Mouse (Mus musculus) stomach, embryonic 15.5 days (tissue): ENCODE data around the gene Gprasp1. TPM values are rescaled to one million over a fixed set of nuclear protein-coding genes. Genes with fewer than 3 reads are reported as not detected.
A peak's percentile ranks its signal among the peaks of the same experiment; 100 is the strongest.
"Not testable (repeated sequence)": the region's sequence is repeated elsewhere in the genome, so short reads cannot be mapped to it uniquely, and the experiment has no call there.

Source experiments
- ATAC-seq: fragments of 200-750 bp; cut with Nextera tagmentation; 2 replicates; pipeline ENCODE4 v1.8.0; 2017; ENCODE audit warnings: low read depth, moderate number of reproducible peaks, moderate TSS enrichment; ENCODE audit not compliant: insufficient read depth, low FRiP score
- H3K27ac ChIP-seq: fragments of 300-500 bp; sonication (generic); 2 replicates; pipeline ENCODE4 v1.5.1; 2015; ENCODE audit warnings: mild to moderate bottlenecking, inconsistent platforms
- H3K27me3 ChIP-seq: fragments of 300-500 bp; sonication (generic); replicated peaks from 2 replicates; pipeline ENCODE4 v1.6.1; 2015; ENCODE audit warnings: inconsistent platforms
- H3K36me3 ChIP-seq: fragments of 300-500 bp; sonication (generic); 2 replicates; pipeline ENCODE4 v1.6.1; 2015; ENCODE audit warnings: inconsistent platforms
- H3K4me1 ChIP-seq: fragments of 300-500 bp; sonication (generic); 2 replicates; pipeline ENCODE4 v1.6.1; 2015; ENCODE audit warnings: inconsistent platforms
- H3K4me2 ChIP-seq: fragments of 300-500 bp; sonication (generic); 2 replicates; pipeline ENCODE4 v1.6.1; 2015; ENCODE audit warnings: mild to moderate bottlenecking, inconsistent platforms
- H3K4me3 ChIP-seq: fragments of 300-500 bp; sonication (generic); replicated peaks from 2 replicates; pipeline ENCODE4 v1.5.1; 2015; ENCODE audit warnings: inconsistent platforms
- H3K9ac ChIP-seq: fragments of 300-500 bp; sonication (generic); 2 replicates; pipeline ENCODE4 v1.6.1; 2015; ENCODE audit warnings: inconsistent platforms
- H3K9me3 ChIP-seq: fragments of 300-500 bp; sonication (generic); 2 replicates; pipeline ENCODE4 v1.6.1; 2016; ENCODE audit warnings: inconsistent platforms
- WGBS: fragments of 180-500 bp; shearing (Covaris S2); methylation state at CpG from one replicate; pipeline ENCODE4 v1.1.7; 2015; 5-methylcytosine and 5-hydroxymethylcytosine counted together
- polyA plus RNA-seq: library from polyadenylated mRNA; unstranded; fragments of >200 nt; fragmentation: Nextera tagmentation; extraction: Ambion mirVana; gene quantifications from 2 replicates; pipeline ENCODE4 v1.2.1, GENCODE M21; 2015

Gprasp1 gene
- 32.8 and 36.1 TPM in 2 replicates for polyA plus RNA-seq

GRCm38 (mm10) chrX:135742304-135743055 lies at the start of gene Gprasp1, which contains the start of gene Armcx5:
Gprasp1 (plus strand) TSS chrX:135742733.
Armcx5 (plus strand) TSS chrX:135742733.
- ATAC-seq: peak; percentile 95
- 16% methylated on average over 48 of the region's 48 CpGs for WGBS
- Histone ChIP-seq H3K4me1 (no peaks in the 10 kb centered on the region), H3K9me3 (no peaks in the 10 kb centered on the region), H3K27ac (peak within 1 kb of the TSS; percentile 69; the same call in 1 of the 2 replicates), H3K27me3 (no peaks in the 10 kb centered on the region), H3K4me2 (peak within 1 kb of the TSS; percentile 50), H3K4me3 (peak within 1 kb of the TSS; percentile 60), H3K36me3 (no peaks in the 10 kb centered on the region), H3K9ac (peak within 1 kb of the TSS; percentile 22; the same call in 1 of the 2 replicates)

- H3K9me3 ChIP-seq: no peaks in the 10 kb centered on the region
- no peak for ATAC-seq
- 65% methylated on average over 1 of the region's 1 CpGs for WGBS
These were observed 48.9 kb upstream of the Gprasp1 start, which contains the start of gene Tcp11x2 for GRCm38 (mm10) chrX:135693633-135694032. Tcp11x2 (minus strand) TSS chrX:135693790.

GRCm38 (mm10) chrX:135703111-135703510 lies 39.4 kb upstream of the Gprasp1 start:
- H3K4me2 ChIP-seq: no peak overlapping the region
- no peaks in the 10 kb centered on the region for H3K27me3 ChIP-seq
- no peak for ATAC-seq
- no peak overlapping the region for H3K27ac ChIP-seq
- WGBS: 82% methylated on average over 1 of the region's 1 CpGs
- H3K4me3 ChIP-seq: no peak overlapping the region
- H3K4me1 ChIP-seq: no peaks in the 10 kb centered on the region
- H3K36me3 ChIP-seq: no peaks in the 10 kb centered on the region
- H3K9me3 ChIP-seq: no peaks in the 10 kb centered on the region
- no peak overlapping the region for H3K9ac ChIP-seq

More at GRCm38 (mm10) chrX:135693633-135694032, 48.9 kb upstream of the Gprasp1 start, which contains the start of gene Tcp11x2:
- Histone ChIP-seq H3K27ac (no peak within 1 kb of the TSS), H3K27me3 (no peaks in the 10 kb centered on the region), H3K9ac (no peak within 1 kb of the TSS), H3K4me2 (no peak within 1 kb of the TSS), H3K4me1 (no peaks in the 10 kb centered on the region), H3K4me3 (no peak within 1 kb of the TSS), H3K36me3 (no peaks in the 10 kb centered on the region)

- no peaks in the 10 kb centered on the region for H3K4me1 ChIP-seq
- no peaks in the 10 kb centered on the region for H3K27me3 ChIP-seq
- no peak for ATAC-seq
- H3K4me3 ChIP-seq: no peak overlapping the region
- no peak overlapping the region for H3K4me2 ChIP-seq
- no peaks in the 10 kb centered on the region for H3K36me3 ChIP-seq
- 34% methylated on average over 2 of the region's 2 CpGs for WGBS
- no peak overlapping the region for H3K27ac ChIP-seq
- H3K9me3 ChIP-seq: no peaks in the 10 kb centered on the region
- no peak overlapping the region for H3K9ac ChIP-seq
These were observed 38.2 kb upstream of the Gprasp1 start for GRCm38 (mm10) chrX:135704349-135704748.

GRCm38 (mm10) chrX:135712845-135713244 lies 29.7 kb upstream of the Gprasp1 start:
- H3K4me1 ChIP-seq: no peaks in the 10 kb centered on the region
- no peaks in the 10 kb centered on the region for H3K9me3 ChIP-seq
- H3K9ac ChIP-seq: no peak overlapping the region
- no peak overlapping the region for H3K4me2 ChIP-seq
- no peak overlapping the region for H3K4me3 ChIP-seq
- no peaks in the 10 kb centered on the region for H3K36me3 ChIP-seq
- no peak for ATAC-seq
- WGBS: 72% methylated on average over 2 of the region's 2 CpGs
- H3K27me3 ChIP-seq: no peaks in the 10 kb centered on the region
- no peak overlapping the region for H3K27ac ChIP-seq

- ATAC-seq: no peak
- Histone ChIP-seq H3K27ac (no peak within 1 kb of the TSS), H3K9me3 (no peaks in the 10 kb centered on the region), H3K4me3 (no peak within 1 kb of the TSS), H3K4me2 (no peak within 1 kb of the TSS), H3K9ac (no peak within 1 kb of the TSS), H3K36me3 (no peaks in the 10 kb centered on the region), H3K4me1 (no peaks in the 10 kb centered on the region), H3K27me3 (no peaks in the 10 kb centered on the region)
- WGBS: 81% methylated on average over 10 of the region's 10 CpGs
These were observed 17.4 kb upstream of the Gprasp1 start, which contains the start of gene Tmsb15a for GRCm38 (mm10) chrX:135725161-135725560. Tmsb15a (minus strand) TSS chrX:135725261.

GRCm38 (mm10) chrX:135738730-135739520 lies 3.6 kb upstream of the Gprasp1 start:
- Histone ChIP-seq H3K4me3 (no peak overlapping the region), H3K4me1 (no peaks in the 10 kb centered on the region), H3K27me3 (no peaks in the 10 kb centered on the region), H3K9ac (no peak overlapping the region), H3K27ac (no peak overlapping the region), H3K9me3 (no peaks in the 10 kb centered on the region), H3K4me2 (no peak overlapping the region), H3K36me3 (no peaks in the 10 kb centered on the region)
- no peak for ATAC-seq
- 91% methylated on average over 2 of the region's 2 CpGs for WGBS

GRCm38 (mm10) chrX:135743056-135743355 lies 473 bp downstream of the Gprasp1 start:
- ATAC-seq: 0 out of 2 replicates have a peak, but pooled peaks have one; percentile 12
- H3K27ac ChIP-seq: peak overlapping the region; percentile 54; the same call in 1 of the 2 replicates
- 0 out of 2 replicates have a peak overlapping the region, but pooled peaks have one; percentile 22 for H3K9ac ChIP-seq
- H3K9me3 ChIP-seq: no peaks in the 10 kb centered on the region
- peak overlapping the region; percentile 50 for H3K4me2 ChIP-seq
- 14% methylated on average over 7 of the region's 7 CpGs for WGBS
- no peaks in the 10 kb centered on the region for H3K27me3 ChIP-seq
- peak overlapping the region; percentile 60 for H3K4me3 ChIP-seq
- H3K4me1 ChIP-seq: no peaks in the 10 kb centered on the region
- H3K36me3 ChIP-seq: no peaks in the 10 kb centered on the region

- ATAC-seq, H3K27ac ChIP-seq, H3K9me3 ChIP-seq, H3K27me3 ChIP-seq, H3K36me3 ChIP-seq, H3K4me3 ChIP-seq, H3K9ac ChIP-seq, H3K4me2 ChIP-seq, H3K4me1 ChIP-seq: not testable (repeated sequence)
- WGBS: 92% methylated on average over 3 of the region's 3 CpGs
These were observed 2.8 kb downstream of the Gprasp1 start for GRCm38 (mm10) chrX:135745376-135745775.

GRCm38 (mm10) chrX:135752832-135753231 lies 10.3 kb downstream of the Gprasp1 start:
- 3% methylated on average over 2 of the region's 2 CpGs for WGBS
- Histone ChIP-seq H3K36me3 (no peaks in the 10 kb centered on the region), H3K27me3 (no peaks in the 10 kb centered on the region), H3K9me3 (no peaks in the 10 kb centered on the region), H3K9ac (no peak overlapping the region), H3K4me1 (no peaks in the 10 kb centered on the region), H3K4me3 (no peak overlapping the region), H3K4me2 (no peak overlapping the region), H3K27ac (no peak overlapping the region)
- ATAC-seq: no peak

- Histone ChIP-seq H3K4me2 (no peak overlapping the region), H3K36me3 (no peaks in the 10 kb centered on the region), H3K27ac (no peak overlapping the region), H3K9ac (no peak overlapping the region), H3K4me3 (no peak overlapping the region), H3K27me3 (no peaks in the 10 kb centered on the region), H3K4me1 (no peaks in the 10 kb centered on the region), H3K9me3 (no peaks in the 10 kb centered on the region)
- ATAC-seq: no peak
These were observed 19.2 kb downstream of the Gprasp1 start for GRCm38 (mm10) chrX:135761707-135762106.

GRCm38 (mm10) chrX:135768043-135768548 lies 25.6 kb downstream of the Gprasp1 start:
- Histone ChIP-seq H3K4me2 (no peak overlapping the region), H3K4me3 (no peak overlapping the region), H3K36me3 (no peaks in the 10 kb centered on the region), H3K27me3 (no peaks in the 10 kb centered on the region), H3K4me1 (no peaks in the 10 kb centered on the region), H3K27ac (no peak overlapping the region), H3K9ac (no peak overlapping the region), H3K9me3 (no peaks in the 10 kb centered on the region)
- ATAC-seq: peak; percentile 63; the same call in 1 of the 2 replicates
- 49% methylated on average over 3 of the region's 3 CpGs for WGBS
